Mouse (Mus musculus) kidney, adult 9 months (tissue): Measurements from ENCODE around the gene Gm26920.
"Not testable (repeated sequence)": the region's sequence is repeated elsewhere in the genome, so short reads cannot be mapped to it uniquely, and the experiment has no call there.

Experiments
- DNase-seq: peaks from one replicate; pipeline ENCODE4 v3.0.0; 2022

The Gm26920 gene

GRCm38 (mm10) chr7:30090092-30090969 is at the start of gene Gm26920, which contains the start of gene Zfp566:
Gene Gm26920, minus strand, starts transcription at chr7:30090410.
Gene Zfp566, minus strand, starts transcription at chr7:30090527.
- DNase-seq = peak; percentile 98

GRCm38 (mm10) chr7:30136826-30137225 is 46.6 kb upstream of the Gm26920 start:
- DNase-seq = peak; percentile 49

GRCm38 (mm10) chr7:30132396-30132795 is 42.2 kb upstream of the Gm26920 start:
- DNase-seq = no peak

DNA sequence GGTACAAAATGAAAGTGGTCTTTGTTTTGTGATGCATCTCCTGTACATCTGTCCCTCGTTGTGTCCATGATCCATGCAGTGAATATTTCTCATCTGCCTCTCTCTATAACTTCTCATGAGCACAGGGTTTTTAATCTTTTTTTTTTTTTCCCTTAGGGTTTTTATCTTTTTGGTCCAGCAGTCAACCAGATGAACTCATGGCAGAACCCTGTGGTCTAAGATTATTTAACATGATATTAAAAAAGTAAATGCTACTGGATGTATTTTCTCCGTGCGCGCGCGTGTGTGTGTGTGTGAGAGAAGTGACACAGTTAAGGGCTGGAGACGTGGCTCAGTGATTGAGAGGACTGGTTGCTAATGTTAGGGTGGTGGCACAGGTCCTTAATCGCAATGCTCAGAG is 39.7 kb upstream of the Gm26920 start:
- DNase-seq = no peak

- no peak for DNase-seq
Observed at GRCm38 (mm10) chr7:30122188-30122530, 31.9 kb upstream of the Gm26920 start.

- peak; percentile 78 for DNase-seq
Observed at GRCm38 (mm10) chr7:30121308-30122187, 31.3 kb upstream of the Gm26920 start, which contains the start of gene Zfp382. Gene Zfp382, plus strand, starts transcription at chr7:30121942.

- DNase-seq = not testable (repeated sequence)
Observed at GRCm38 (mm10) chr7:30117935-30118334, 27.7 kb upstream of the Gm26920 start.

GRCm38 (mm10) chr7:30116076-30116475 is 25.9 kb upstream of the Gm26920 start:
- no peak for DNase-seq

DNA sequence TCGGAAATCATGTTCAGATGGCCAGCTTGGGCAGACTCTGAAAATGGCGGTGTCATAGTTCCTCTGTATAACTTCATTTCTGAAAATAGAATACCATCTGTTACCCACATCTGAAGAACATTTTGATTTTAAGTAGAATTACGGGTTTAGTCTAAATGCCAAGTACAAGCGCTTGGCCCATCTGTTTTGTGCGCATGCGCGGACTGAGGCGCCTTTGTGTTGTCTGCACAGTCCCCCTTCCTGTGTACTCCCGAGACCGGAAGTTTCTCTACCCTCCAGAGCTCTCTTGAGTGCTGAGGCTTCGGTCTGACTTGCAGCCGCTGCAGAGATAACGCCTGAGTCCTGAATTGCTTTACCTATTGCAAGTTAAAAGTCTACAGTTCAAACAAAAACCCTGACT is 9.1 kb upstream of the Gm26920 start:
- DNase-seq = no peak

DNA sequence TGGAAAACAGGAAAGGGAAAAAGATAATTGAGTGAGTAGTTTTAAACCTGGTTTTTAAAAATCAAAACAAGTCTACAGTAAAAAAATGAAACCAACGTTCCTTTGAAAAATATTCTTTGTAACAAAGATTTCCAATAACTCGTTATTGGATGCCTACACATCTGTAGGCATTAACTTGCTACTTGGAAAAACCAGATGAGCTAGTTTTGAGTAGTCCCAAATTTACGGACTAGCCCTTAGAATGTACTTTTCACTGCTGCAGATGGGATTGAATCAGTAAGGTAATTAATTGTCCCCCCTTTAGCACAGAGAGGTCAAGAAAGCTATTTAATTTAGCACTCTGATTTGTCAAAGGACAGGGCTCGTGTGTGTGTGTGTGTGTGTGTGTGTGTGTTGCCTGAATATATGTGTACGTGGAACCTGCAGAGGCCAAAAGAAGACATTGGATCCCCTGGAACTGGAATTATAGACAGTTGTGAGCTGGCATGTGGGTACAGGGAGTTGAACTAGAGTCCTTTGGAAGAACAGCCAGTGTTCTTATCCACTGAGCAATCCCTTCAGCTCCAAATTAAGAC is 5.4 kb upstream of the Gm26920 start:
- peak; percentile 13 for DNase-seq

DNA sequence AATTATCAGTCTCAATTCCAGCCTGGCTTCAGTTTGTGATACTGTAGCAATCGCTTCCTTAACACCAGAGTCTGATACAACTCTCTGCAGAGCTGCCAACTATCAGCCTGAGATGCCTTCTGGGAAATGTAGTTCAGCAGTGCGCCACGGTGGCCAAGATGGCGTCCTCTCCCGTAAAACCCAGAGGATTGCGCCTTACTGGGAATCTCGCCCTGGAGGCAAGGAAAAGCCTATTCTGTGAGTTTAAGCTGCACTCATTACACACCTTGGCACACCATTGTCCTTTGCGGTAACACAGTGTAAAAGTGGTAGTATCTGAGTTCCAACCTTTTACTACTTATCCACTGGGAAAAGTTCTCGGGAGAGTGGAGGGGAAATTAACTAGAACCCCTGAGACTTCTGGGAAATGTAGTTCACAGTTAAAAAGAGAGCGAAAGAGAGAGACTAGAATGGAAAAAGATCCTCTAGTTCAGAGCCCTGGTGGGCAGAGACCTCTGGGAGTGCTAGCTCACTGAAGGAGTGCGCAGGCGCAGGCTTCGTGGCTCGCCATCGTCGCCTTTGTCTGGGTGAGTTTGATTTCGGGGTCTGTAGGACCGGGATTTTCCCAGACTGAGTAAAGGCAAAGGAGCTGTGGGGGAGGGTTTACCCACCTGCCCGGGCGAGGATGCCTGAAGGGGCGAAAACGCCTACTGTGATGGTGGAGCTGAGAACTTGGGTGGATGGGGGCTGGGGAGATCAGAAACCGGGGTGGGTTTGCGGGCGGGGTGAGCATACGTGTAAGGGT is 4.6 kb upstream of the Gm26920 start, which contains the start of gene Zfp260:
TSS of gene Zfp260 (plus strand) at position 132 of the 784 bp plus-strand sequence.
- peak; percentile 95 for DNase-seq

- no peak for DNase-seq
Observed at GRCm38 (mm10) chr7:30093918-30094415, 3.8 kb upstream of the Gm26920 start.

DNA sequence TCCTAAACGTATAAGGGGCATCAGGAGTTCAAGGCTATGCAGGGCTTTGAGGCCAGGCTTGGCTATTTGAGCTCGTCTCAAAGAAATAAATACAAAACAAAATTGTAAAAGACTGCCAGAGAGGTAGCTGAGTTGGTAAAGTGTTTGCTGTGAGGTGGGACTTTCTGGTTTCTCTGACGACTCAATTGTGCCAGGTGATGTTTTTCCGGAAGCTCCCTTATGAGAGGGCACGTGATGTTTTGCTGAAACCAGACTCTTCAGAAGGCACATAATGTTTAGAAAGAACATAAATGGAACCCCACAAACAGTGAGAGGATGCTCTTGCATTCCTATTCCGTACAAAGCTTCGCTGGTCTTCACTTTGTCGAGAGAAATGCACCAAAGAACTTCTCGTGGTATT is 2.5 kb upstream of the Gm26920 start:
- no peak for DNase-seq

DNA sequence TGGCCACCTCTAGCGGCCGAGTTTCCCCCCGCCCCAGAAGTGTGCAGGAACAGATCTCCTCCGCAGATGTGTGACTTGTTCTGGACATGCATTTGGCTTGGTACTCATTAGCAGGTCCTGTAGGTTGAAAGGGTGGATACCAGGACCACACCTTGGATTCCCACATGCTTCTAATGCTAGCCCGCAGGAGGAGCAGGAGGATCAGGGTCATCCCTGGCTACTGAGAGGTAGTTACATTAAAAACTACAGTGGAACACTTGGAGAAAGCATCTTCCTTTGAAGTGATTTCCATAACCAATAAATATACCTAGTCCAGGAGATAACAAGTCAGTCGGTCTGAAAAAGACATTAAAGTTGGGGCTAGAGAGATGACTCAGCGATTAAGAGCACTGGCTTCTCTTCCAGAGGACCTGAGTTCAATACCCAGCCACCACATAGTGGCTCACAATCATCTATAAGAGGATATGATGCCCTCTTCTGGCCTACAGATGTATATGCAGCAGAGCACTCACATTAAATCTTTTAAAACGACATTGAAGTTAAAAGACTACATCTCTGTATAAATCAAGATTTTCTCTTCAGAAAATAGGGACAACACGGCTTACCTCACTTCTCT is 868 bp upstream of the Gm26920 start:
- DNase-seq = peak; percentile 27

DNA sequence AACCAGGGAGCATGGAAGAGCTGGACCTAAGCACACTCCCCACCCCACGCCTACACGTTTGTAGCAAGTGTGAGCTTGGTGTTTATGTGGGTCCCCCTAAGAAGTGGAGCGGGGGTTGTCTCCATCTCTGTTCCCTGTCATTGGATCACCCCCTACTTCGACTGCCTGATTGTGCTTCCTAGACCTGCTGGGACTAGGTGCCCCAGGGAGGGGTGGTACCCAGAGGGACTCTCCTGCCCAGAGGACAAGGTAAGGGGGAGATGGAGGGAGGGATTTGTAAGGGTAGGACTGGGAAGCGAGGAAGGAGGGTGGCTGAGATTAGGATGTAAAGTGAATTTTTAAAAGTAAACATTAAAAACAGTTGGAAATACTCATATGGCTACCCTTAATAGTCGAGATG is 805 bp downstream of the Gm26920 start:
- DNase-seq = peak; percentile 18

GRCm38 (mm10) chr7:30086524-30086923 is 3.7 kb downstream of the Gm26920 start:
- DNase-seq = no peak

GRCm38 (mm10) chr7:30072146-30073028 is 17.8 kb downstream of the Gm26920 start, which contains the start of gene Zfp82:
Gene Zfp82, minus strand, starts transcription at chr7:30072900.
- DNase-seq = peak; percentile 68

GRCm38 (mm10) chr7:30064622-30065021 is 25.6 kb downstream of the Gm26920 start:
- DNase-seq = no peak

DNA sequence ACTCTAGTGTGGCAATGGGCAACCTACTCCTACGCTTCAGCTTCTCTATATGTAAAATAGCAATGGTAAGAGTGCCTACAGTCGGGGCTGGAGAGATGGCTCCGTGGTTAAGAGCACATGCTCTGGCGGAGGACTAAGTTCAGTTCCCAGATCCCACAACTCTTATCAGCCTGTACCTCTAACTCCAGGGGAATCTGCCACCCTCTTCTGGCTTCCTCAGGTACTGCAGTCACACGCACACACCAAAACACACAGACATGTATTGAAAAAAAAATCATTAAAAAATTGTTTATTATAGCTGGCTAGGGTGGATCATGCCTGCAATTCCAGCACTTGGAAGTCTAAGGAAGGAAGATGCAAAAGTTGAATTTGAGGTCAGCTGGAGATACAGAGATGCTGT is 27.7 kb downstream of the Gm26920 start:
- DNase-seq = peak; percentile 14

DNA sequence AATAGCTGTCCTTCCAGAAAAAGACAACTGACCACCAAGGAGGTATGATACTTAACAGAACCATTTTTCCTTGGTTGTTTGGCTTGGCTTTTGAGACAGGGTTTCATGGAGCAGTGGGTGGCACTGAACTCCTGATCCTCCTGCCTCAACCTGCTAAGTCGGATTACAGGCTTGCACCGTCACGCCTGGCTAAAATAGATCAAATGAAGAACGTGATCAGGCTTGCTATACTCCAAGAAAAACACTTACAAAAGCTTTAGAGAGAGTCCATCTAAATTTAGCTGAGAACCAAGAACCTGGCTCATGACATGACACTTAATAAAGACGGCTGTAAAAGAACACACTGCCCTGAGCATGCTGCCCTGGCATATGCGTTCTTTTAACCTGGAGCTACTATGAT is 29.9 kb downstream of the Gm26920 start:
- DNase-seq = no peak

DNA sequence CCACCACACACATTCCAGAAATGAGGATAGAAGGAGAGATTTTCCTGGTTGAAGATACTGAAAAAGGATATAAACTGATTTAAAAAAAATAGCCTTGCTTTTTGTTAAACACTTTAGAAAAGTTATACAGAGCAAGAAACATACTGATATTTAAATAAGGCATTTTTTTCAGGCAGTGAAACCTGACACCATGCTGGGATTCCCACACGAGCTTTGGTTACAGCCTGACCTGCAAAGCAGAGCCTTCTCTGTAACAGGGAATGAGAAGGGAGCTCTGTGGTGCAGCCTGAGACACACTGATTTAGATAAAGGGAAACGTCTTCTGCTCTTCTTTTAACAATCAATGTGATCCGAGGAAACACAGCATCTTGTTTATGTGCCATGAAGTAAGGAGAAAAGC is 36.6 kb downstream of the Gm26920 start:
- no peak for DNase-seq
